Mouse (Mus musculus) lung, postnatal 4 days (tissue): ENCODE results near the gene Grrp1.

Experiments used
- DNase-seq, 2 experiments: peaks; one replicate each; pipeline ENCODE4 v3.0.0; 2021

Grrp1 gene

GRCm38 (mm10) chr4:134268102-134268655 lies 14.3 kb upstream of the Grrp1 start:
- DNase-seq: peak in 1 of 2 experiments; percentile 44

GRCm38 (mm10) chr4:134265860-134266585 lies 12.1 kb upstream of the Grrp1 start:
- no peak for DNase-seq

- DNase-seq: peak; percentile 67 to 81
Measured at GRCm38 (mm10) chr4:134263191-134263590, 9.3 kb upstream of the Grrp1 start.

- DNase-seq: peak; percentile 53 to 62
Measured at GRCm38 (mm10) chr4:134258354-134258753, 4.4 kb upstream of the Grrp1 start.

GRCm38 (mm10) chr4:134257198-134258009 lies 3.5 kb upstream of the Grrp1 start:
- DNase-seq: peak in 1 of 2 experiments; percentile 48

- no peak for DNase-seq
Measured at GRCm38 (mm10) chr4:134256407-134257197, 2.7 kb upstream of the Grrp1 start.

GRCm38 (mm10) chr4:134255854-134256253 lies 1.9 kb upstream of the Grrp1 start:
- peak in 1 of 2 experiments; percentile 60 for DNase-seq

GRCm38 (mm10) chr4:134254835-134255234 lies 929 bp upstream of the Grrp1 start:
- no peak for DNase-seq

GRCm38 (mm10) chr4:134252911-134253721 lies 790 bp downstream of the Grrp1 start:
- DNase-seq: peak in 1 of 2 experiments; percentile 26

- peak; percentile 36 to 53 for DNase-seq
Measured at GRCm38 (mm10) chr4:134252131-134252910, 1.6 kb downstream of the Grrp1 start.

- peak; percentile 52 to 62 for DNase-seq
Measured at GRCm38 (mm10) chr4:134251241-134252130, 2.4 kb downstream of the Grrp1 start.

- DNase-seq: no peak
Measured at GRCm38 (mm10) chr4:134250930-134251240, 3.0 kb downstream of the Grrp1 start.

- DNase-seq: no peak
Measured at GRCm38 (mm10) chr4:134250116-134250929, 3.6 kb downstream of the Grrp1 start.

GRCm38 (mm10) chr4:134249651-134250050 lies 4.3 kb downstream of the Grrp1 start:
- peak; percentile 80 to 86 for DNase-seq

GRCm38 (mm10) chr4:134246719-134247258 lies 7.1 kb downstream of the Grrp1 start, which contains the start of gene Gm30191:
Gene Gm30191 (plus strand): TSS chr4:134246935.
- no peak for DNase-seq

- no peak for DNase-seq
Measured at GRCm38 (mm10) chr4:134246256-134246655, 7.7 kb downstream of the Grrp1 start.

- DNase-seq: peak; percentile 94 to 97
Measured at GRCm38 (mm10) chr4:134245148-134245843, 8.6 kb downstream of the Grrp1 start, which contains the start of gene Zfp593. Gene Zfp593 (minus strand): TSS chr4:134245592.
